Mouse (Mus musculus) mouse embryonic stem cell (cell line): ENCODE data around the gene Hist1h2be.

Source experiments
- in situ Hi-C, 2 experiments: fragments of 300-500 bp; cut with MboI; formaldehyde crosslinking; loops; 1 replicate in 1 of 2; 3 replicates in 1 of 2; pipeline ENCODE4 v1.14.3; 2019 to 2020; ENCODE audit warnings: low sequenced_read_pairs in 2 of 2, low pct_unique_long_range_greater_than_20kb in 1 of 2, mixed read lengths in 1 of 2; ENCODE audit not compliant: unreplicated experiment in 1 of 2

Hist1h2be gene

DNA sequence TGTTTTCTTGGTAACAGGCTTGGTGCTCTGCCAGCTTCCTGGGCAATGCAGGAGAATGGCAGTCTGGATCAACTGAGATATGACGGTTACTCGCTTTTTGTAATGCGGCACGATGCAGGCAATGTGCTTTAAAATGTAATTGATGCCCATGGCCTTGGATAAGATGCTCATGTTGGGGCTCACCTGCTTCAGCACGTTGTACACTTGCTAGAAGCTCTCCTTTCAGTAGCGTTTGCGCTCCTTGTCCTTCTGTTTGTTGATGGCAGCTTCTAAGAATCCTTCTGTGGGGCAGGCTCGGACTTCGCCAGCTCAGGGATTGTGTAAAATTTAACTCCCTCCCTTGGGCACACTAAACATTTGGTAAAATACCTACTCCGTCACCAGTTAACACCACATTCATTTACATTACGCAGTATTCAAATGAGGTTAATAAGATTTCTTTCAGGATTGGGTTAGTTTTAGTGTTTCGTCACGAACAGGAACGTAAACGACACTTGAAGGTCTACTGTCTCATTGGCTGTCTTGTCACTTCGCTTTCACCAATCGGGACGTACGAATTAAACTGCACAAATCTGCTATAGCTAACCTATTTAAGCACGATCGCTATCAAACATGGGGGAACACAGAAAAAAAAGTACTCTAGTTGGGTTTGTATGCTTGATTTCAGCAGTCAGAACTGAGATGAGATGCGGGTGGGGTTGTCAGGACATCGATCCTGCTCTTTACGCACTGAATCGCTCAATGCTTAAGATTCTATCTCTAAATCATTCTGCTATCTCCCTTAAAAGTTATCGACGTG, at the start of gene Hist1h2be:
TSS of gene Hist1h2be (minus strand) at position 392 of the 799 bp plus-strand sequence.
- in situ Hi-C loops = loop anchor here in 1 of 2 experiments (10.0 to 25.0 kb wide), 2 partner anchors 64 to 309 kb away; partner anchors contain the start of genes Hist1h2ac and Hist1h2bc

DNA sequence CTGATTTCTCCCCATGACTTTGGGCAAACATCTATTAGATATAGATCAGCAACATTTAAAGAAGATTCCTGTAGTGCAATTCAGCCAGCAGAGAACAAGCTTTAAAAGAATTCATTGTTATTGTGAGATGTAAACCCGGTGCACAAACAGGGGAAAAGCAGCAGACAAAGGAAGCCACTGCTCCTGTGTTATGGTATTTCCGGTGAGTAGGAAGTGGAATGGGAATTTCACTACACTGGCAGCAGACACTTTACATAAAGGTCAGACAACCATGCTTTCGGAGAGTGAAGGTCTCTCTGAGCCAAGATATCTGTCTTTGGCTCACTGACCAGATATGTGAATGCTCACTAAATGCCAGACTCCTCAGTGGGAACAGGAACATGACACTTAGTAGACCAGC, 41.6 kb upstream of the Hist1h2be start:
- in situ Hi-C loops = no loop called here

- in situ Hi-C loops = no loop called here
Observed at GRCm38 (mm10) chr13:23659636-23660366, 38.9 kb upstream of the Hist1h2be start.

DNA sequence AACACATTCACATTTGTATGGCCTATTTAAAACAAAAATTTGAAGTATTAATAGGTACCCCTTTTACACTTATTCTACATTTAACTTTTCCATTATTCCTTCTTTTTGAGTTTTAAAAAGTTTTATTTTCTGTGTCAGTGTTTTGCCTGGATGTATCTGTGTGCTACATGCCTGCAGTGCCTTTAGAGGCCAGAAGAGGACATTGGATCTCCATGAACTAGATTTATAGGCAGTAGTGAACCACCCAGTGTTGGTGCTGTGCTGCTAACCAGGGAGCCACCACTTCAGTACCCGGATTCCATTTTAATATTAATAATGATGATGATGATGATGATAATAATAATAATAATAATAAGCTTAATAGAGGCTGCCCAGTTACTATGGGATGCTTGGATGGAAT, 9.7 kb upstream of the Hist1h2be start:
- in situ Hi-C loops = no loop called here

DNA sequence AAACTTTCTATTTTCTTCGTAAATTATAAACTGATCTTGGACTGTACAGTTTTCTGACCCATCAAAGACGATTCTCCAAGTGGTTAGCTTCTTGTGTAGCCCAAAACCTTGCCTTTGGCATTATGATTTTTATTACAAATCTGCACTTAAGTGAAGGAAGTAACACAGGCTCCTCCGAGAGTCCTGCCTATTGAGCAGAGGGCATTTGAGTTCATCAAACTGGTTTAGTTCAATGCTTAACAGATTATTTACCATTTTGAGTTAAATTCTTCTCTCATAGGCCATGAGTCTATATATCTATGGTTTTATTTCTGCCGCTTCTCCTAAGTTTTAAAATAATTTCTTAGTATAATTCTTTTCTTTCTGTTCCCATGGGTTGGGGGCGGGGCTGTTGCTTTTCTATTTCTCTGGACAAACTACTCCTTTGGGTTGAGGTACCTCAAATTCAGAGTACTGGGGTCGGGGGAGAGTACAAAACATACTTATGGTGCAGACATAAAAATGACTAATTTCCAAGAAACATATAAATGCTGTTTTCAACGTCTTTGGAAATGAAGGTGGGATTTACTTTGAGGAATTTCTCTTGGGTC, 2.0 kb upstream of the Hist1h2be start:
- in situ Hi-C loops = loop anchor here in 1 of 2 experiments (10.0 to 25.0 kb wide), 2 partner anchors 62 to 311 kb away; partner anchors contain the start of genes Hist1h2ac and Hist1h2bc

GRCm38 (mm10) chr13:23622175-23622671, 1.3 kb upstream of the Hist1h2be start, which contains the start of gene Hist1h1e:
Gene Hist1h1e, minus strand, starts transcription at chr13:23622558.
- in situ Hi-C loops = loop anchor here in 1 of 2 experiments (10.0 to 25.0 kb wide), 2 partner anchors 63 to 310 kb away; partner anchors contain the start of genes Hist1h2ac and Hist1h2bc

- in situ Hi-C loops = loop anchor here in 1 of 2 experiments (10.0 to 25.0 kb wide), 2 partner anchors 63 to 309 kb away; partner anchors contain the start of genes Hist1h2ac and Hist1h2bc
Observed at GRCm38 (mm10) chr13:23621532-23622174, 729 bp upstream of the Hist1h2be start.

DNA sequence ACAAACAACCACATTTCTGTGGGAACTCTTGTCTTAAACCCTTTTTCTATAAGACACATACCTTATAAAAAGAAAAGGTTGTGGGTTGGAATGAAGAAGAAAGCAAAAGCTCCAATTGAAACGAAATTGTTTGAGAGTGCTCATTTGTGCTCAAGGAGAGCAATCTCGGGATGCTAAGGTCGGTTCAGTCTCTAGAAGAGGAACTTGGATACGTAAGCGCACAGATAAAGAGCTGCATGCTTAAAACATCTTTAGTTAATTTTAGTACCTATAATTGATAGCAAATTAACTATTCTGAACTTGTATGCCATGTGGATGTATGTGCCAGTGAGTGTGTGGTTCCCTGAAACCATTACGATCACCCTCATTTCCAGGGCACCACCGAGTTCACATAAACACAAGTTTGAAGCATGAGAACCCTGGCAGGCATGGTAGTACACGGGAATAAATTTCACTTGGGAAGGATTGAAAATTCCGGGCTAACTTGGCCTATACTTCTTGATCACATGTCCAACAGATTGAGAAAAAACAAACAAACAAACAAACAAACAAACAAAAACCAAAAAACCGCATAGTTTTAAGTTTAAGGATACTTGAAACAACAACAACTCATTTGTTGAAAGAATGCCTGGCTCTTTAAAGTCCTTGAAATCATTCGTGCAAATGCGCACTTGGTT, 730 bp downstream of the Hist1h2be start:
- in situ Hi-C loops = loop anchor here in 1 of 2 experiments (10.0 to 25.0 kb wide), 2 partner anchors 65 to 308 kb away; partner anchors contain the start of genes Hist1h2ac and Hist1h2bc

DNA sequence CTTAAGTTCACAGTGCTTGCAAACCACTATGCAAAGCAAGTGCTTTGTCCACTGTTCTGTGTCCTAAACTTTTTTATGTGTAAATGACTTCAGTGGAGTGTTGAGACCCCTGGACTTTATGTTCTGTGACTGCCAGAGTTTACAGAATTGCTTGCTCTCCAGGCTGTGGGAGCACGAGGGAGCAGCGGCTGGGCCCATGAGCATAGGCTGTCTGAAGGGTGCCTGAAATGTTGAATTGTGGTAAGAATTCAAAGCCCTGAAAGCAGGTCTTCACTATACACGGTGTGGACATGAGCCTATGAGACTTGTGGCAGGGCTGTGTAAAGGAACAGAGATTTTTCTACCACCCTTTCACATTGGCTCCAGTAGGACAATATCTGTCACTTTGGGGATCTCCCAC, 9.3 kb downstream of the Hist1h2be start:
- in situ Hi-C loops = loop anchor here in 1 of 2 experiments (25.0 kb wide), 1 partner anchor 299 kb away; no protein-coding TSS in a partner anchor

- in situ Hi-C loops = loop anchor here in 1 of 2 experiments (25.0 kb wide), 1 partner anchor 298 kb away; no protein-coding TSS in a partner anchor
Observed at GRCm38 (mm10) chr13:23610393-23610792, 10.5 kb downstream of the Hist1h2be start.

DNA sequence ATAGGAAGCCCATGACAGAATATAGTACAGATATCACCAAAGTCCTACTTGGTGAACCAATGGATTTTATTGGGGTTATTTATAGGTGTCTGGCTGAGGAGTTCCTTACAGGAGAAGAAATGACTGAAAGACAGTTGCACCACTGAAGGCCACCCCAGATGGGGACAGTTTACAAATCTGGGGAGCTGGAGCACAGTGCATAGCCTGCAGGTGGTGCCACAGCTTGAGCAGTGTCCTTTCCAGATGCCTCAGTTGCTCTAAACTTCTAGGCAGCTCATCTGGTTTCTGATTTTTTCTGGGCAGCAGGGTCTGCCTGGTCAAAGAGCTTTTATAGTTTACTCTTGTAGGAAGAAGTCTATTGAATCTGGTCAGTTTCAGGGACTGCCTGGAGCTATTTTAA, 11.1 kb downstream of the Hist1h2be start:
- in situ Hi-C loops = loop anchor here in 1 of 2 experiments (25.0 kb wide), 1 partner anchor 298 kb away; no protein-coding TSS in a partner anchor

GRCm38 (mm10) chr13:23609209-23609608, 11.7 kb downstream of the Hist1h2be start:
- in situ Hi-C loops = loop anchor here in 1 of 2 experiments (25.0 kb wide), 1 partner anchor 297 kb away; no protein-coding TSS in a partner anchor

- in situ Hi-C loops = loop anchor here in 1 of 2 experiments (25.0 kb wide), 1 partner anchor 293 kb away; no protein-coding TSS in a partner anchor
Observed at GRCm38 (mm10) chr13:23605052-23605451, 15.9 kb downstream of the Hist1h2be start.

- in situ Hi-C loops = loop anchor here in 1 of 2 experiments (25.0 kb wide), 1 partner anchor 292 kb away; no protein-coding TSS in a partner anchor
Observed at GRCm38 (mm10) chr13:23604452-23604851, 16.5 kb downstream of the Hist1h2be start.

GRCm38 (mm10) chr13:23603182-23603699, 17.7 kb downstream of the Hist1h2be start:
- in situ Hi-C loops = loop anchor here in 1 of 2 experiments (25.0 kb wide), 1 partner anchor 291 kb away; no protein-coding TSS in a partner anchor

GRCm38 (mm10) chr13:23597957-23598356, 23.0 kb downstream of the Hist1h2be start:
- in situ Hi-C loops = loop anchor here (5.0 to 10.0 kb wide), 2 partner anchors 166 to 173 kb away; partner anchors contain the start of gene Abt1 (in 1 of the 2)
